Mouse (Mus musculus) limb, embryonic 13.5 days (tissue): ENCODE measurements around the gene Ndufaf8. TPM values are rescaled to one million over a fixed set of nuclear protein-coding genes. Genes with fewer than 3 reads are reported as not detected.

Source experiments
- ATAC-seq: fragments of 200-750 bp; cut with Nextera tagmentation; 2 replicates; pipeline ENCODE4 v1.8.0; 2017; ENCODE audit warnings: low read depth, moderate number of reproducible peaks, moderate TSS enrichment; ENCODE audit not compliant: low FRiP score
- H3K27ac ChIP-seq: fragments of 300-500 bp; sonication (generic); 2 replicates; pipeline ENCODE4 v1.5.1; 2015; ENCODE audit warnings: inconsistent platforms, mild to moderate bottlenecking, moderate library complexity
- H3K27me3 ChIP-seq: fragments of 300-500 bp; sonication (generic); 2 replicates; pipeline ENCODE4 v1.6.1; 2015; ENCODE audit warnings: mild to moderate bottlenecking, inconsistent platforms
- H3K36me3 ChIP-seq: fragments of 300-500 bp; sonication (generic); 2 replicates; pipeline ENCODE4 v1.6.1; 2015; ENCODE audit warnings: inconsistent platforms, mild to moderate bottlenecking, moderate library complexity
- H3K4me1 ChIP-seq: fragments of 300-500 bp; sonication (generic); 2 replicates; pipeline ENCODE4 v1.6.1; 2015; ENCODE audit warnings: inconsistent platforms
- H3K4me2 ChIP-seq: fragments of 300-500 bp; sonication (generic); replicated peaks from 2 replicates; pipeline ENCODE4 v1.6.1; 2015; ENCODE audit warnings: inconsistent platforms, mild to moderate bottlenecking, moderate library complexity
- H3K4me3 ChIP-seq: fragments of 300-500 bp; sonication (generic); 2 replicates; pipeline ENCODE4 v1.5.1; 2015; ENCODE audit warnings: moderate library complexity, mild to moderate bottlenecking, inconsistent platforms
- H3K9ac ChIP-seq: fragments of 300-500 bp; sonication (generic); 2 replicates; pipeline ENCODE4 v1.6.1; 2015; ENCODE audit warnings: mild to moderate bottlenecking, inconsistent platforms
- H3K9me3 ChIP-seq: fragments of 300-500 bp; sonication (generic); 2 replicates; pipeline ENCODE4 v1.6.1; 2016; ENCODE audit warnings: inconsistent platforms
- WGBS: fragments of 180-500 bp; shearing (Covaris S2); methylation state at CpG from one replicate; pipeline ENCODE4 v1.1.7; 2015; 5-methylcytosine and 5-hydroxymethylcytosine counted together
- polyA plus RNA-seq: library from polyadenylated mRNA; unstranded; fragments of >200 nt; fragmentation: Nextera tagmentation; extraction: Ambion mirVana; gene quantifications from 2 replicates; pipeline ENCODE4 v1.2.1, GENCODE M21; 2015

Ndufaf8 gene
- polyA plus RNA-seq, 1 experiment from 2014 or later = 76.9 TPM

DNA sequence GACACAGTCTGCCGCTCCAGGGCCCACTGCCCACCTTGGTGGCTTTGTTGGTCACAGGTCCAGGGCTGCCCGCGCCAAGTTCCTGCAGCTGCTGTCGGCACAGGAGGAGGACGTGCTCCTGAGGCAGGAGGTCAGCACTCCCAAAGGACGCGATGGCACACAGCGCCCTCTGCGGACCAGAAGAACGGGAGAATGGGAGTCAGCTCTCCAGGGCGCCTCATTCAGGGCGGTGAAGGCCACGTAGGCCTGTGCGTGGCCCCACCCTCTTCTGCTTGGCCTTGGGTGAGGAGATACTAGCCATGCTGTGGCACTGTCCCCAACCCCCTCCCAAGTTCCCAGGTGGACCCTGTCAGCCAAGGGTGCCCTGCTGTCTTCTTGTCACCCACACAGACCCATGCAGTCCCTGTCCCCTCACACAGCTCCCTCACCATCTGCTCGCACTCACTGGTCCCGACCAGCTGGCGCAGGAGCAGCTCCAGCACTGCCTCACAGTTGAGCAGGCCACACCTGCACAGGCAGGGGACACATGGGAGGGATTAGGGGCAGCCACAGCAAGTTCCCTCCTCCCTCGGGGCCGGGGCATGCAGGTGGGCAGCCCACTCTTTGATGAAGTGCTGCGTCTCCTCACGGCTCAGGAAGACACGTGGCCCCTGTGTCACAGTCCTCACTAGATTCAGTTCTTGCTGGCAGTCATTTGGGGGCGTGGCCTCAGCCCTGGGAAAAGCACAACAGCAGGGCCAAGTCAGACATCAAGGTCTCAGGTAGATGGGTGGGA, 5.7 kb upstream of the Ndufaf8 start:
- Histone ChIP-seq H3K27me3 (no peaks in the 10 kb centered on the region), H3K36me3 (peaks cover 68% of the 10 kb centered on the region), H3K4me3 (no peak overlapping the region), H3K27ac (no peak overlapping the region), H3K9me3 (no peaks in the 10 kb centered on the region), H3K4me1 (peaks cover 8% of the 10 kb centered on the region), H3K9ac (no peak overlapping the region), H3K4me2 (no peak overlapping the region)
- no peak for ATAC-seq
- WGBS = 73% methylated on average over 23 of the region's 23 CpGs

DNA sequence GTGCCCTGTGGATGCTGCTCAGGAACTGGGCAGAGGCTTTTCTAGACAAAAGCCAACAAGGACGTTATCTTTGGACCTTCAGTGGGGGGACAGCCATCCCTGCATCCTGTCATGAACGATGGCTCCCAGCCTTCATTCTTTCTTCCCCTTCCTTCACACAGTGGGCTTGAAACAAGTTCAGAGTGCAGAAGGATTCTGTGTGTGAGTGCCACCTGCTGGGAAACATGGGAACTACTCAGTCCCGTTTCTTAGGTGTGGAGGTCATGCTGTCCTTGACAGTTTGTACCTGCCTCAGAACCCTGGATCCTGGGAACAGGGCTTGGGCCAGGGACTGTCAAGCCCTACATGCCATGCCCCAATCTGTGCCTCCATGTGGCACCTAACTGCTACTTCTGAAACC, 2.3 kb downstream of the Ndufaf8 start:
- no peak overlapping the region for H3K9ac ChIP-seq
- H3K27ac ChIP-seq = no peak overlapping the region
- WGBS = 6% methylated on average over 3 of the region's 3 CpGs

DNA sequence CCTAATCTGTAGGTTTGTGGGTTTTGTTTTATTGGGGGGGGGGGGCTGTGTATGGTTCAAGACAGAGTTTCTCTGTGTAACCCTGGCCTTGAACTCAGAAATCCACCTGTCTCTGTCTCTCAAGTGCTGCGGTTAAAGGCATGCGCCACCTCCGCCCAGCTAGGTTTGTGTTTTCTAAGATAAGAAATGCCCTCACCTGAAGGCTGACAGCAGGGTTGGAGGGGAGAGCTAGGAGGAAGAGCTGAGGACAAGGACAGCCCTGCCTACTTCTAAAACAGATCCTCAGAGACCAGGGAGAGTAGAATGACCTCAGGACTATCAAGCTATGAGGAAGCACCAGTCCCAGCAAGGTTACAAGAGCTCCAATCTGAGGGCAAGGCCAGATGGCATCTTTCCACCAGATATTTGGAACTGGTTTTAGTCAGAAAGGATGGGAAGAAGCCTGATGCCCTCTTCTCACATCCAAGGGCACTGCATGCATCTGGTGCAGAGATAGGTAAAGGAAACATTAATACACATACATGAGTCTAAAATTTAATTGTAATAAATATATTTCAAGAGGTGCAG, 4.8 kb downstream of the Ndufaf8 start:
- 93% methylated on average over 3 of the region's 3 CpGs for WGBS
- Histone ChIP-seq H3K27ac (no peak overlapping the region), H3K4me3 (no peak overlapping the region), H3K9ac (no peak overlapping the region), H3K4me2 (no peak overlapping the region), H3K27me3 (no peaks in the 10 kb centered on the region), H3K9me3 (no peaks in the 10 kb centered on the region), H3K36me3 (peaks cover 48% of the 10 kb centered on the region), H3K4me1 (peaks cover 13% of the 10 kb centered on the region)
- no peak for ATAC-seq

More for the DNA sequence above, 2.3 kb downstream of the Ndufaf8 start:
- Histone ChIP-seq H3K27me3 (no peaks in the 10 kb centered on the region), H3K4me3 (no peak overlapping the region), H3K9me3 (no peaks in the 10 kb centered on the region), H3K4me2 (no peak overlapping the region), H3K36me3 (peaks cover 40% of the 10 kb centered on the region), H3K4me1 (peaks cover 22% of the 10 kb centered on the region)
- no peak for ATAC-seq

DNA sequence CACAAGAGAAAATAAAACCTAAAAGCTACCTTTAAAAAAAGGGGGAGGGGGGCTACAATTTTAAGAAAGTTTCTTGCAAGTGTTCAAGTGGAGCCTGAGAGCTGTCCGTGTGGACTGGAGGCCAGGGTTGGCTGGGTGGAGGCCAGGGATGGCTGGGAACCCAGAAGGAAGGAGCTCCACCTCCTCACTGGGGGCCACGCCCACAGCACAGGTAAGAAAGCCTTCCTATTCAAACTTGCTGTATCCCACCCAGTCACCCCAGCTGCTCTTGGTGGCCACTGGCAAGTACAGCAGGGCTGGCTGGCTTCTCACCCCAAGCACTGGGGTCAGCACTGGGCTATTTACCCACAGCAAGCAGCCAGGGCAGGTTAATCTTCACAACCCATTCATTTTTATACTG, 8.3 kb downstream of the Ndufaf8 start:
- peaks cover 24% of the 10 kb centered on the region for H3K4me1 ChIP-seq
- ATAC-seq = no peak
- 74% methylated on average over 2 of the region's 2 CpGs for WGBS
- no peak overlapping the region for H3K4me3 ChIP-seq
- no peaks in the 10 kb centered on the region for H3K9me3 ChIP-seq
- H3K27me3 ChIP-seq = no peaks in the 10 kb centered on the region
- H3K9ac ChIP-seq = peak overlapping the region; percentile 14; the same call in 1 of the 2 replicates
- H3K36me3 ChIP-seq = peaks cover 53% of the 10 kb centered on the region
- no peak overlapping the region for H3K27ac ChIP-seq
- no peak overlapping the region for H3K4me2 ChIP-seq

DNA sequence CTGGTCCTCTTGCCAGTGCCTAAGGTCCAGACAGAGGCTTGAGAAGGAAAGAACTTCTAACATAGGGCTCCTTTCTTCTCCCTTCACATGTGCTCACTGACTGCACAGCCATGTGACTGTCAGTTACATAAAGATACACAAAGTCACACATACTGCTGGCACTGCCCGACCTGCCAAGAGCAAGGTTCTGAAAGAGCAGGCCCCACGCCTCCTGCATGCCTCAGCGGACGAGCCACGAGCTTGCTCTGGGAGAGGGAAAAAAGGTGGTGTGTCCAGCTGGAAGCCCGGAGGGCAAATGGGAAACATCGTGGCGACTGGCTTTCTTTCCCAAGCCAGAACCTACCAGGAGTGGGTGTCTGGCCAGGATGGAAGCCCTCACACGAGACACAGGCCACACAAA, 9.1 kb downstream of the Ndufaf8 start:
- peak overlapping the region; percentile 31; the same call in 1 of the 2 replicates for H3K9ac ChIP-seq
- H3K36me3 ChIP-seq = peaks cover 60% of the 10 kb centered on the region
- WGBS = 80% methylated on average over 9 of the region's 9 CpGs

DNA sequence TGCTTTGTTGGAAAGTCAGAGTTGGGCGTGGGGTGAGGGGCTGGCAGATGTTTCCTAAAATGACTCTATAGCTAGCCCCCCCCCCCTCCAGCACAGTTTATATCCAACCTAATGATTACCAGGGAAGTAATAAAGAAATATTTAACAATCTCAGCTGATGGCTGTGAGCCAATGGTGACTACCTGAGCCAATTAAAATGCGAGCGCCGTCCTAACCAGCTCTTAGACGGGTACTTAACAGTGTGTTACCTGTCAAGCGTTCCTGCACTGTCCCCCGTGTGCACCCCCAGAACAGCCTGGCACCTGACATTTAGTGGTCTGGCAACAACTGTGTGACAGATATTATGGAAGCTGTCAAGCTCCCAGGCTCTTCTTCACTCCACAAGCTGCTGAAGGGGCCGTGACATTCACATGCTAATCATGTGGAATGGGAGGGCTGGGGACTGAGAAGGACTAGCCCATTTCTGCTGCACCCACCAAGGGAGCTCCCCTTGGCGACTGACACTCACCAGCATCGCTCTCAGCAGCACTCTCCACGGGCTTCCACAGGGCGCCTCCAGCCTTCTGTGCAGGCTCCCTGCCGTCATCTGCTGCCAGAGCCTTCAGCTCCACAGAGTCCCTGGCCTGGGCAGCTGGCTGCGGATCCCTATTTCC, 11.0 kb downstream of the Ndufaf8 start:
- Histone ChIP-seq H3K9me3 (no peaks in the 10 kb centered on the region), H3K4me1 (peaks cover 28% of the 10 kb centered on the region), H3K27ac (no peak overlapping the region), H3K27me3 (peaks cover 4% of the 10 kb centered on the region; the same call in 1 of the 2 replicates), H3K9ac (peak overlapping the region; percentile 27; the same call in 1 of the 2 replicates), H3K4me2 (no peak overlapping the region), H3K4me3 (no peak overlapping the region), H3K36me3 (peaks cover 61% of the 10 kb centered on the region)
- ATAC-seq = peak; percentile 26; the same call in 1 of the 2 replicates
- WGBS = 46% methylated on average over 14 of the region's 14 CpGs

More for the DNA sequence above, 9.1 kb downstream of the Ndufaf8 start:
- Histone ChIP-seq H3K4me1 (peaks cover 24% of the 10 kb centered on the region), H3K27me3 (peaks cover 2% of the 10 kb centered on the region; the same call in 1 of the 2 replicates), H3K9me3 (no peaks in the 10 kb centered on the region), H3K4me3 (no peak overlapping the region), H3K4me2 (no peak overlapping the region), H3K27ac (no peak overlapping the region)
- ATAC-seq = no peak

GRCm38 (mm10) chr11:120110554-120110953, 11.8 kb downstream of the Ndufaf8 start:
- peaks cover 60% of the 10 kb centered on the region for H3K36me3 ChIP-seq

GRCm38 (mm10) chr11:120111033-120111432, 12.3 kb downstream of the Ndufaf8 start:
- no peak overlapping the region for H3K4me3 ChIP-seq

More at GRCm38 (mm10) chr11:120110554-120110953, 11.8 kb downstream of the Ndufaf8 start:
- no peaks in the 10 kb centered on the region for H3K9me3 ChIP-seq
- no peak overlapping the region for H3K9ac ChIP-seq
- 55% methylated on average over 7 of the region's 7 CpGs for WGBS
- no peak overlapping the region for H3K4me3 ChIP-seq
- no peak for ATAC-seq
- H3K27ac ChIP-seq = no peak overlapping the region
- H3K4me2 ChIP-seq = no peak overlapping the region
- peaks cover 4% of the 10 kb centered on the region; the same call in 1 of the 2 replicates for H3K27me3 ChIP-seq
- peaks cover 36% of the 10 kb centered on the region for H3K4me1 ChIP-seq

GRCm38 (mm10) chr11:120112136-120112535, 13.4 kb downstream of the Ndufaf8 start:
- no peaks in the 10 kb centered on the region for H3K9me3 ChIP-seq
- peaks cover 63% of the 10 kb centered on the region for H3K36me3 ChIP-seq
- peaks cover 4% of the 10 kb centered on the region; the same call in 1 of the 2 replicates for H3K27me3 ChIP-seq
- 91% methylated on average over 4 of the region's 4 CpGs for WGBS
- peaks cover 36% of the 10 kb centered on the region for H3K4me1 ChIP-seq
- H3K4me3 ChIP-seq = no peak overlapping the region
- ATAC-seq = no peak
- no peak overlapping the region for H3K4me2 ChIP-seq
- H3K9ac ChIP-seq = no peak overlapping the region
- no peak overlapping the region for H3K27ac ChIP-seq

More at GRCm38 (mm10) chr11:120111033-120111432, 12.3 kb downstream of the Ndufaf8 start:
- Histone ChIP-seq H3K36me3 (peaks cover 60% of the 10 kb centered on the region), H3K27me3 (peaks cover 4% of the 10 kb centered on the region; the same call in 1 of the 2 replicates), H3K9me3 (no peaks in the 10 kb centered on the region), H3K4me1 (peaks cover 36% of the 10 kb centered on the region), H3K9ac (no peak overlapping the region), H3K4me2 (no peak overlapping the region), H3K27ac (no peak overlapping the region)
- 9% methylated on average over 2 of the region's 2 CpGs for WGBS
- no peak for ATAC-seq

DNA sequence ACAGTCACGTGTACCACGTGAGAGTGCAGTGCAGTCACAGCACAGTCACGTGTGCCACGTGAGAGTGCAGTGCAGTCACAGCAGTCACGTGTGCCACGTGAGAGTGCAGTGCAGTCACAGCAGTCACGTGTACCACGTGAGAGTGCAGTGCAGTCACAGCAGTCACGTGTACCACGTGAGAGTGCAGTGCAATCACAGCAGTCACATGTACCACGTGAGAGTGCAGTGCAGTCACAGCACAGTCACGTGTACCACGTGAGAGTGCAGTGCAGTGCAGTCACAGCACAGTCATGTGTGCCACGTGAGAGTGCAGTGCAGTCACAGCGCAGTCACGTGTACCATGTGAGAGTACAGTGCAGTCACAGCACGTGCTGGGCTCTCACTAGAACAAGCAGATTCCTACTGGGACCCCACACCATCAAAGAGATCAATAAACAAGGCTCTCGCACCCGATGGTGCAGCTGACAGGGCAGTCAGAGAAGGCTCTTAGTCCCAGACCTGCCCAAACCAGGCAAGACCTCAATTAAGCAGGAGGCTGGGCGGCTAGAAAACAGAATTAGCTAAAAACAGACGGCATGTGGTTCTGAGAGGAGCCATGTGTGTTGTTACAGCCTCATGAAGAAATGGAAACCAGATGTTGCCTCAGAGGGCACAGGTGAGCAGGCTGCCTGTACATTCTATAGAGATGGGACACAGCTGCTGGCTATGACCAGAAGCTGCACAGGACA, 15.9 kb downstream of the Ndufaf8 start:
- H3K4me3 ChIP-seq = no peak overlapping the region
- peaks cover 4% of the 10 kb centered on the region; the same call in 1 of the 2 replicates for H3K27me3 ChIP-seq
- H3K4me1 ChIP-seq = peaks cover 24% of the 10 kb centered on the region
- peaks cover 71% of the 10 kb centered on the region for H3K36me3 ChIP-seq
- no peaks in the 10 kb centered on the region for H3K9me3 ChIP-seq
- no peak overlapping the region for H3K9ac ChIP-seq
- H3K4me2 ChIP-seq = 0 out of 2 replicates have a peak overlapping the region, but pooled peaks have one; percentile 9
- H3K27ac ChIP-seq = 0 out of 2 replicates have a peak overlapping the region, but pooled peaks have one; percentile 34
- ATAC-seq = peak; percentile 70
- 55% methylated on average over 21 of the region's 21 CpGs for WGBS

DNA sequence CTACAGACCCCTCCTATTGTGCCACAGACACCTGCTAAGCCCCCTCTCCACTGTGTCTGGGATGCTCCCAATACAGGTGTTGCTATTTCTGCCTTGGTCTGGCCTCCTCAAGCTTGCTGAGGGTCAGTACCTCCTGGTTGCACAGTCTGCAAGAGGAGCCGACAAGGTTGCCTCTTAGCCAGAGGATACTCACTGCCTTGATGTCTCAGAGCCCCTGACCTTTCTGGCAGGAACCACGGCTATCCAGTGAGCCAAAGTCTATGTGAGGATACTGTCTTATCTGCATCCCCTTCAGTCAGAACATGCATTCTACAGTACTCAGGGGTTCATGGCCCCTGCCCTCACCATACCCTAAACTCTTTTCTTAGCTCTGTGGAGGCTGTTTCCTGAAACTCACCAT, 18.9 kb downstream of the Ndufaf8 start:
- H3K27ac ChIP-seq = no peak overlapping the region
- H3K4me1 ChIP-seq = peaks cover 23% of the 10 kb centered on the region
- H3K4me2 ChIP-seq = no peak overlapping the region
- H3K27me3 ChIP-seq = peaks cover 4% of the 10 kb centered on the region; the same call in 1 of the 2 replicates
- H3K9ac ChIP-seq = no peak overlapping the region
- WGBS = 86% methylated on average over 2 of the region's 2 CpGs
- H3K36me3 ChIP-seq = peaks cover 62% of the 10 kb centered on the region
- no peak for ATAC-seq
- no peaks in the 10 kb centered on the region for H3K9me3 ChIP-seq
- no peak overlapping the region for H3K4me3 ChIP-seq
